Mouse (Mus musculus) MEL (cell line): Measurements from ENCODE around the gene Macrod2. TPM values are rescaled to one million over a fixed set of nuclear protein-coding genes. Genes with fewer than 3 reads are reported as not detected.

Source experiments
- DNase-seq: peaks from one replicate; pipeline ENCODE4 v3.0.0; 2011; ENCODE audit warnings: low read depth, low spot score
- H3K27ac ChIP-seq: 2 replicates; pipeline ENCODE4 v1.5.1; 2012; ENCODE audit warnings: low read depth, mild to moderate bottlenecking, control low read depth, low read length, moderate library complexity; ENCODE audit not compliant: control insufficient read depth
- H3K27me3 ChIP-seq, 2 experiments: fragments of 150-350 bp in 1 of 2; sonication (generic) in 1 of 2; 2 replicates each; pipeline ENCODE4 v1.6.1; 2012; ENCODE audit warnings: low read length in 2 of 2, mild to moderate bottlenecking in 2 of 2, improper control_type of control experiment in 1 of 2, moderate library complexity in 1 of 2; ENCODE audit not compliant: insufficient read depth in 2 of 2, control insufficient read depth in 1 of 2
- H3K36me3 ChIP-seq, 2 experiments: 2 replicates each; pipeline ENCODE4 v1.6.1; 2012 to 2014; ENCODE audit warnings: low read length in 2 of 2, improper control_type of control experiment in 1 of 2, inconsistent platforms in 1 of 2, mild to moderate bottlenecking in 1 of 2; ENCODE audit not compliant: insufficient read depth in 2 of 2, control insufficient read depth in 1 of 2
- H3K4me1 ChIP-seq, 2 experiments: fragments of 150-350 bp in 1 of 2; sonication (generic) in 1 of 2; 2 replicates each; pipeline ENCODE4 v1.6.1; 2012; ENCODE audit warnings: low read length in 2 of 2, improper control_type of control experiment in 1 of 2, mild to moderate bottlenecking in 1 of 2; ENCODE audit not compliant: insufficient read depth in 2 of 2, control insufficient read depth in 1 of 2
- H3K4me3 ChIP-seq, 2 experiments: fragments of 150-350 bp in 1 of 2; sonication (generic) in 1 of 2; 2 replicates each; pipeline ENCODE4 v1.5.1; 2012; ENCODE audit warnings: low read depth in 2 of 2, low read length in 2 of 2, mild to moderate bottlenecking in 2 of 2, moderate library complexity in 2 of 2, control low read depth in 1 of 2, improper control_type of control experiment in 1 of 2; ENCODE audit not compliant: control insufficient read depth in 1 of 2, insufficient read depth in 1 of 2
- H3K79me2 ChIP-seq: 2 replicates; pipeline ENCODE4 v1.6.1; 2012; ENCODE audit warnings: mild to moderate bottlenecking, low read length, moderate library complexity; ENCODE audit not compliant: control insufficient read depth, poor library complexity, insufficient read depth
- H3K9ac ChIP-seq: 2 replicates; pipeline ENCODE4 v1.6.1; 2012; ENCODE audit warnings: low read depth, mild to moderate bottlenecking, control low read depth, low read length, moderate library complexity; ENCODE audit not compliant: control insufficient read depth, poor library complexity, severe bottlenecking
- H3K9me3 ChIP-seq: fragments of 150-350 bp; sonication (generic); replicated peaks from 2 replicates; pipeline ENCODE4 v1.6.1; 2012; ENCODE audit warnings: mild to moderate bottlenecking, low read length, improper control_type of control experiment, moderate library complexity; ENCODE audit not compliant: insufficient read depth
- BHLHE40 ChIP-seq: IDR thresholded peaks from 2 replicates; pipeline ENCODE4 v1.6.1; 2012; ENCODE audit warnings: low read depth, mild to moderate bottlenecking, inconsistent platforms, low read length, improper control_type of control experiment, borderline replicate concordance
- CHD1 ChIP-seq: IDR thresholded peaks from 2 replicates; pipeline ENCODE4 v1.6.1; 2012; ENCODE audit warnings: low read depth, mild to moderate bottlenecking, inconsistent platforms, low read length, improper control_type of control experiment
- E2F4 ChIP-seq: IDR thresholded peaks from 2 replicates; pipeline ENCODE4 v1.6.1; 2011; ENCODE audit warnings: low read depth, low read length, improper control_type of control experiment, borderline replicate concordance
- ELF1 ChIP-seq: IDR thresholded peaks from 2 replicates; pipeline ENCODE4 v1.6.1; 2014; ENCODE audit warnings: low read depth, mild to moderate bottlenecking, inconsistent platforms, low read length, improper control_type of control experiment, moderate library complexity
- EP300 ChIP-seq, 2 experiments: IDR thresholded peaks; 2 replicates each; pipeline ENCODE4 v1.6.1; 2011; ENCODE audit warnings: improper control_type of control experiment in 2 of 2, low read length in 2 of 2, low read depth in 1 of 2, mild to moderate bottlenecking in 1 of 2
- ETS1 ChIP-seq: IDR thresholded peaks from 2 replicates; pipeline ENCODE4 v1.6.1; 2012; ENCODE audit warnings: low read depth, mild to moderate bottlenecking, inconsistent platforms, low read length, improper control_type of control experiment, moderate library complexity
- GABPA ChIP-seq: IDR thresholded peaks from 2 replicates; pipeline ENCODE4 v1.6.1; 2012; ENCODE audit warnings: low read depth, mild to moderate bottlenecking, inconsistent platforms, low read length, improper control_type of control experiment, moderate library complexity
- HCFC1 ChIP-seq: IDR thresholded peaks from 2 replicates; pipeline ENCODE4 v1.6.1; 2012; ENCODE audit warnings: low read depth, mild to moderate bottlenecking, inconsistent platforms, low read length, improper control_type of control experiment, moderate library complexity
- MAFK ChIP-seq: IDR thresholded peaks from 2 replicates; pipeline ENCODE4 v1.6.1; 2011; ENCODE audit warnings: low read depth, mild to moderate bottlenecking, low read length, improper control_type of control experiment, borderline replicate concordance
- MAZ ChIP-seq: IDR thresholded peaks from 2 replicates; pipeline ENCODE4 v1.6.1; 2012; ENCODE audit warnings: low read depth, mild to moderate bottlenecking, inconsistent platforms, low read length, improper control_type of control experiment
- MEF2A ChIP-seq: IDR thresholded peaks from 2 replicates; pipeline ENCODE4 v1.6.1; 2014; ENCODE audit warnings: low read depth, mild to moderate bottlenecking, inconsistent platforms, low read length, improper control_type of control experiment; ENCODE audit not compliant: poor library complexity, insufficient replicate concordance, severe bottlenecking; ENCODE audit errors: extremely low read depth
- MYB ChIP-seq: IDR thresholded peaks from 2 replicates; pipeline ENCODE4 v1.6.1; 2011; ENCODE audit warnings: mild to moderate bottlenecking, low read depth, low read length, improper control_type of control experiment
- NELFE ChIP-seq: IDR thresholded peaks from 2 replicates; pipeline ENCODE4 v1.6.1; 2011; ENCODE audit warnings: low read depth, low read length, improper control_type of control experiment
- POLR2A ChIP-seq, 2 experiments: IDR thresholded peaks; 2 replicates each; pipeline ENCODE4 v1.6.1; 2011 to 2012; ENCODE audit warnings: low read length in 2 of 2, mild to moderate bottlenecking in 2 of 2, control low read depth in 1 of 2, improper control_type of control experiment in 1 of 2, low read depth in 1 of 2, moderate library complexity in 1 of 2; ENCODE audit not compliant: control insufficient read depth in 1 of 2, insufficient read depth in 1 of 2, poor library complexity in 1 of 2
- POLR2AphosphoS5 ChIP-seq: IDR thresholded peaks from 2 replicates; pipeline ENCODE4 v1.6.1; 2012; ENCODE audit warnings: low read depth, borderline replicate concordance, mild to moderate bottlenecking, inconsistent platforms, low read length, moderate library complexity, mixed read lengths
- RAD21 ChIP-seq: IDR thresholded peaks from 2 replicates; pipeline ENCODE4 v1.6.1; 2011; ENCODE audit warnings: mild to moderate bottlenecking, low read depth, low read length, improper control_type of control experiment
- SIN3A ChIP-seq: IDR thresholded peaks from 2 replicates; pipeline ENCODE4 v1.6.1; 2012; ENCODE audit warnings: low read length, improper control_type of control experiment, inconsistent platforms
- SMC3 ChIP-seq: IDR thresholded peaks from 2 replicates; pipeline ENCODE4 v1.6.1; 2011; ENCODE audit warnings: low read depth, low read length, improper control_type of control experiment
- TBP ChIP-seq: IDR thresholded peaks from 2 replicates; pipeline ENCODE4 v1.8.0; 2011; ENCODE audit warnings: low read depth, low read length, improper control_type of control experiment
- TCF12 ChIP-seq: IDR thresholded peaks from 2 replicates; pipeline ENCODE4 v1.6.1; 2014; ENCODE audit warnings: low read depth, mild to moderate bottlenecking, inconsistent platforms, low read length, improper control_type of control experiment, moderate library complexity
- UBTF ChIP-seq: IDR thresholded peaks from 2 replicates; pipeline ENCODE4 v1.6.1; 2012; ENCODE audit warnings: low read depth, mild to moderate bottlenecking, inconsistent platforms, low read length, improper control_type of control experiment, moderate library complexity, borderline replicate concordance; ENCODE audit not compliant: insufficient read depth
- ZKSCAN1 ChIP-seq: IDR thresholded peaks from 2 replicates; pipeline ENCODE4 v1.6.1; 2012; ENCODE audit warnings: low read depth, mild to moderate bottlenecking, inconsistent platforms, low read length, improper control_type of control experiment, moderate library complexity
- polyA plus RNA-seq, 2 experiments: library from polyadenylated mRNA; stranded (reverse) in 1 of 2; unstranded in 1 of 2; fragments of >175 nt in 1 of 2; fragments of >200 nt in 1 of 2; gene quantifications; 2 replicates each; pipeline versions ENCODE4 v1.2.1 to v1.2.4; 2012; ENCODE audit warnings: low replicate concordance in 2 of 2, low read depth in 1 of 2; ENCODE audit not compliant: insufficient read length in 2 of 2, insufficient read depth in 1 of 2, missing spikeins in 1 of 2
- total RNA-seq: library from RNA; depleted of rRNA; stranded (reverse); fragments of 300-350 nt; gene quantifications from 2 replicates; pipeline ENCODE4 v1.2.3, GENCODE M21; 2012

The Macrod2 gene
- total and polyA plus RNA-seq, 3 experiments = not detected

DNA sequence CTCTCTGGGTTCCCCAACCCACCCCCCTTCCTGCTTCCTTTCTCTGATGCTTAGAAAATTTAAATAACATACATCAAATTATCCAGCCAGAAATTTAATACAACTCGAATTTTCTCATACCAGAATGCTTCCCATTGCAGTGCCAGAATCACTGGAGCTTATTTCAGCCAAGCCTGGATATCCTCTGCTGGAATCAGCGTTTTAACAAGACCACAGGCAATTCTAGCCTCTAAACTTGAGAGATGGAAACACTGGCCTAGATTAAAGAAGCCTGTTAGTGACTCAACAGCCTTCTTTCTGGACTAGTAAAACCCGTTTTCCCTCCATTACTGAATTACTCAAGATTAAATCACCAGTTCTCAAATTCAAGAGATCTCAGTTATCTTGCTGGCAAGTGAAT, 1170.9 kb downstream of the Macrod2 start:
- no peak overlapping the region for H3K27ac ChIP-seq
- no peak overlapping the region for H3K9ac ChIP-seq
- no peaks in the 10 kb centered on the region for H3K27me3 ChIP-seq
- no peaks in the 10 kb centered on the region for H3K9me3 ChIP-seq
- no peaks in the 10 kb centered on the region for H3K79me2 ChIP-seq
- no peak for TF ChIP-seq SIN3A
- no peak for TF ChIP-seq BHLHE40
- TF ChIP-seq ZKSCAN1 = no peak
- no peak for TF ChIP-seq MAZ
- TF ChIP-seq MEF2A = no peak
- no peak for TF ChIP-seq MAFK
- TF ChIP-seq EP300 (IDR thresholded peaks at IDR 0.05; ENCODE audit: low read depth in 1 of 2, low read length in 2 of 2) = no peak
- TF ChIP-seq HCFC1 = no peak
- TF ChIP-seq ELF1 = no peak
- no peak for TF ChIP-seq RAD21
- TF ChIP-seq E2F4 = no peak
- no peak for TF ChIP-seq MYB
- no peak for TF ChIP-seq SMC3
- no peak for TF ChIP-seq POLR2A (IDR thresholded peaks at IDR 0.05; ENCODE audit: control insufficient read depth in 1 of 2, insufficient read depth in 1 of 2, low read depth in 1 of 2, low read length in 2 of 2, poor library complexity in 1 of 2)
- TF ChIP-seq UBTF = no peak
- no peak for TF ChIP-seq TCF12
- no peak for TF ChIP-seq ETS1
- no peaks in the 10 kb centered on the region for H3K4me1 ChIP-seq
- H3K36me3 ChIP-seq = no peaks in the 10 kb centered on the region
- no peak overlapping the region for H3K4me3 ChIP-seq
- no peak for DNase-seq

DNA sequence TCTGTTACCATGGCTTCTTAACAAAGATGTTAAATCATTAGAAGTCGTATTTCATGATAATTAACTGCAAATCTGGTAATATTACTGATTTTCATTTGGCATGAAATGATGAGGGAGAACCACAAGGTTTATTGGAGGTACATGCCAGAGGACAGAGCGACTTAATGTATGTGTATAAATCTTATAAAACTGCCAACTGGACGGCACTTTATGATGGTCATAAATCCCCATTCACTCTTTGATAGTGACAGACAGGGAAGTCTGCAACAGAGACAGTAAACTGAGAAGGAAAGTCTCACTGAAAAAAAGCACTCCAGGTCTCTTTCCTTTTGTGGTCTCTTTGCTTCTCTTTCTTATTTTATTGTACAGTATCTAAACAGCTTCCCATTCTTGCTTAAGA, 1176.3 kb downstream of the Macrod2 start:
- no peak overlapping the region for H3K4me3 ChIP-seq
- DNase-seq = no peak
- no peaks in the 10 kb centered on the region for H3K79me2 ChIP-seq
- no peaks in the 10 kb centered on the region for H3K4me1 ChIP-seq
- no peak overlapping the region for H3K27ac ChIP-seq
- no peaks in the 10 kb centered on the region for H3K9me3 ChIP-seq
- no peaks in the 10 kb centered on the region for H3K27me3 ChIP-seq
- no peak overlapping the region for H3K9ac ChIP-seq
- TF ChIP-seq ELF1 (no peak), NELFE (no peak), E2F4 (no peak), POLR2AphosphoS5 (no peak), TBP (no peak), ZKSCAN1 (no peak), GABPA (no peak), CHD1 (no peak), BHLHE40 (no peak), SMC3 (no peak), HCFC1 (no peak)
- no peaks in the 10 kb centered on the region for H3K36me3 ChIP-seq
